Mouse (Mus musculus): ENCODE data around the gene Pgs1.

DNA sequence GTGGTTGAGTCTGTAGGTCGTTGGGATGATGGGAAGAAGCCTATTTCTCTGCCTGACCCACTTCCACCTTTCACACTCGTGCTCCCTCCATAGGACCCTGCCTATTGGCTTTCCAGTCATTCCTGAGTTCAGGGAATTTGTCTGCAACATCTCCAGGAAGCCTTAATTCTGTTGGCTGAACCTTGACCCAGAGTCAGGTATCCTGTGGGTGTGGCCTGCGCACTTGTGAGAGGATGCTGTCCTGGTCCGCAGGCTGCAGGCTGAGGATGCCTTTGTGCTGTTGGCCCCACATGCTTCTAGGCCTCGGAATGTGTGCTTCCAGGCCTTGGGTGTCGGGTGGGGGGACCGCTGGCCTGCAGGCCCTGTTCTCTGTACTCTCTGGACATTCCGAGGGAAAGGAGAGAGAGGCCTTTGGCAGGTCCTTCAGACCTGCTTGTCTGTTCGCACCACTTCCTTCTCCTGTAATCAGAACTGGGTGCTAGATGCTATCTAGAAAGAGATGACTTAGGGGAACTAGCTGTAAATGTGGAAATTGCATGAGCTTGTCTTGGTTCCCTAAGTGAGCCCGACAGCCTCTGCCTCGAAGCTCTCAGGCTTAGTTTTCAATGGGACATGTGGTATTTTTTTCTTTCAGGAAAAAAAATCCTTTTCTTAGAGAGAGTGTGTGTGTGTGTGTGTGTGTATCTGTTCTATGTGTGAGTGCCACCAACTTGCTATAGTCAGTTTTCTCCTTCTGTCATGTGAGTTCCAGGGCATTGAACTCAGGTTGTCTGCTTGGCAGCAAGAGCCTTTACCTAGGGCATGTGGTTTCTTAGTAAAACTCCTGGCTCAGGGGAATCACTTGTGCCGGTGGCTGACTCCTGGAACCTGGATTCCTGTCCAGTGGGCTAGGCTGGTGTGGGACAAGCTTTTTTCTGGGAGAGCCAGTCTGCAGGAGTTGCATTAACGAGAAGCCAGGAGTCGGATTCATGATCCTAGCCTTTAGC lies 7.4 kb downstream of the Pgs1 start:
- TF ChIP-seq POLR2A (IDR thresholded peaks at IDR 0.05; ENCODE audit: low read depth, low read length): no peak
- no peak for TF ChIP-seq CTCF (IDR thresholded peaks at IDR 0.05; ENCODE audit: extremely low read depth, insufficient read depth, insufficient read length, insufficient replicate concordance)

Data from spleen, adult 2 months (tissue).